Mouse (Mus musculus): ENCODE results near the gene Pacsin1.

Gene Pacsin1

GRCm38 (mm10) chr17:27725011-27725410 lies 69.7 kb downstream of the Pacsin1 start:
- no peak for DNase-seq (ENCODE audit: low spot score in 2 of 2)

- no peak for DNase-seq (ENCODE audit: low spot score in 2 of 2)
These were observed 70.1 kb downstream of the Pacsin1 start for GRCm38 (mm10) chr17:27725412-27725811.

GRCm38 (mm10) chr17:27726527-27726926 lies 71.2 kb downstream of the Pacsin1 start:
- no peak for DNase-seq (ENCODE audit: low spot score in 2 of 2)

- DNase-seq (ENCODE audit: low spot score in 2 of 2): no peak
These were observed 73.5 kb downstream of the Pacsin1 start, which contains the start of gene Spdef for GRCm38 (mm10) chr17:27728770-27729169. Gene Spdef, minus strand, starts transcription at chr17:27728955.

DNA sequence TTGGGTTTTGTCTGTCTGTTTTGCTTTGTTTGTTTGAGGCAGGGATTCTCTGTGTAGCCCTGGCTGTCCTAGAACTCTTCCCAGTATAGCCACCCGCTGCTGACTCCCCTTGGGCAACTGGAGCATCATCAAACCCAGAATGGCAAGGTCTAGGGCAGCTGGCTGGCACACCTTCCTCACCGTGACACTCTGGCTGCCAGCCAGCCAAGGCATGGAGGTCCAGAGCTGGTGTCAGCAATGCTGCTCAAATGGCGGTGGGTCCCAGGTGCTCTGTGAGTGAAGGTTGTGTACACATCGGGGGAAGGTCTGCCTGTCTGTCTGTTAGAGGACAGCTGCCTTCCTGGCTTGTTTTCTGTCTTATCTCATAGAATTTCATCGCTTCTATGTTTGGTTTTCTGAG lies 76.8 kb downstream of the Pacsin1 start:
- no peak for DNase-seq (ENCODE audit: low spot score in 2 of 2)

DNA sequence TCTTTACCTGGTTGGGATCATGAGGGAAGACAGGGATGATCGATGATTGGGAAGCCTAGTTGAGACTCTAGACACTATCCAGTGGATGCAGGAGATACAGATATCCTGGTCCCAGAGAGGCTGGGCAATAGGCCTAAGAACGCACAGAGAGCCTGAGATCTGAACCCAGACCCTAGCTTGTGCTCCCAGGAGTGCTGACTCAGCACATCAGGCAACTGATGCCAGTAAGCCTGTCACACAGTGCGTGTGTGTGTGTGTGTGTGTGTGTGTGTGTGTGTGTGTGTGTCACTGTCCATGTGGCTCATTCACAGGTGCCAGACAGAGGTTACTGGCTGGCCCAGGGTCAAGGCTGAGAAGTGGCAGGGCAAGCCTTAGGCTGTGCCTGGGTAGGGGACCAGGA lies 77.4 kb downstream of the Pacsin1 start:
- no peak for DNase-seq (ENCODE audit: low spot score in 2 of 2)

DNA sequence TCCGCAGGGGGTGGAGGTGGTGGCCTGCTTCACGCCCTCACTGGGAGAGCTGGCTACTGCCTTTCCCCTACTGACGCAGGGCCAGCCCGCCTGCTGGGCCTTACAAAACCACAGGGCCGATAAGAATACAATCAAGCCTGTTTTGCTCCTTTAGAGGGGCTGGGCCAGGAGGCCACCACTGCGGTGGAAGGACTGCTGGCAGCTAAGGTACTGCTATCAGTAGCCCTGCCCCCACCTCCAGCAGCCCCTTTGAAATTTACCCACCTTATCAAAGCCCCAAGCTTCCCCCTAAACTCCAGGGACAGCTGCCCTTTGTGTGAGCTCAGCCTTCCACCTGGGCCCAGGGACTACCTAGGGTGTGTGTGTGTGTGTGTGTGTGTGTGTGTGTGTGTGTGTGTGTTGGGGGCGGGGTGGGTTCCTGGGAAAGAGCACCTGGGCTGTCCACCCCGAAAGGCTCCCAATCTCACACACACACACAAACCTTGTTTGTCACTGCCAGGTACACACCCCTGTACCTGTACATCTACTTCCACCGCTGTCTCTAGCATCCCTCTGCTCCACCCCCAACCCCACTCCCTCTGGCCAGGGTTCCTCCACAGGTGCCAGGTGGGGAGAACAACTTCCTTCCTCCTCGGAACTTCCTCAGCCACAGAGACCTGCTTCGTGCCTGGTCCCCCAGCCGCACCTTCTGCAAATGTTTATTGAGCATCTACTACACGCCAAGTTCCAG lies 79.2 kb downstream of the Pacsin1 start:
- DNase-seq (ENCODE audit: low spot score in 2 of 2): no peak

- no peak for DNase-seq (ENCODE audit: low spot score in 2 of 2)
These were observed 85.7 kb downstream of the Pacsin1 start for GRCm38 (mm10) chr17:27740961-27741360.

- DNase-seq (ENCODE audit: low spot score in 2 of 2): no peak
These were observed 91.1 kb downstream of the Pacsin1 start for GRCm38 (mm10) chr17:27746446-27746845.

- DNase-seq (ENCODE audit: low spot score in 2 of 2): no peak
These were observed 92.8 kb downstream of the Pacsin1 start for GRCm38 (mm10) chr17:27748123-27748522.

GRCm38 (mm10) chr17:27750451-27750942 lies 95.2 kb downstream of the Pacsin1 start:
- no peak for DNase-seq (ENCODE audit: low spot score in 2 of 2)

GRCm38 (mm10) chr17:27751314-27752202 lies 96.2 kb downstream of the Pacsin1 start:
- DNase-seq (ENCODE audit: low spot score in 2 of 2): no peak

DNA sequence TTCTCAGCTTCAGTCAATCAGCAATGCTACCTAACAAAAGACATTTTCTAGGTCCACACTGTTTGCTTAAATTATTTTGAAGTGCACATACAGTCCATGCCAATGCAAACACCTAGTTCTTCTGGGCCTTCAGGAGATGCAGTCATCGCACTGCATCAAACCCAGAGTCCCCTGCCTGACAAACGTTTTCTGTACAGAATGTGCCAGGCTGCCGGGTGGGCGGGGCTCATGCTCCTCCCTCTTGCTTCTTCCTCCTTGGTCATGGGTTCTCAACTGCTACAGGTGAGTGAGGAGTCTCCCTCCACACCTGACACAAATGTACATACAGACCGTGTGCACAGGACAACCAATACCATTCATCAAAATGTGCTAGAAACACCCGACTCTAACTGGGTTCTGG lies 104.9 kb downstream of the Pacsin1 start:
- DNase-seq (ENCODE audit: low spot score in 2 of 2): no peak
